Comparison of ENCODE assay signal across 8 mouse cellular contexts in genomic region chr4:46038591-46038891, GRCm38 (mm10). TPM values are rescaled to one million over a fixed set of nuclear protein-coding genes. Genes with fewer than 3 reads are reported as not detected.
A peak's percentile ranks its signal among the peaks of the same experiment; 100 is the strongest.
DNase-seq lines count a peak whose midpoint lies in the region; ATAC-seq and TF ChIP-seq lines count a peak whose summit lies in the region.

No protein-coding gene starts in this region.

- DNase-seq in heart, postnatal 10 days: no peak
- no peak for DNase-seq in intestine, embryonic 14.5 days (ENCODE audit: low spot score)
- DNase-seq in midbrain, embryonic 14.5 days: no peak
- DNase-seq in right cerebral cortex, adult 2 months (ENCODE audit: low spot score in 2 of 2): no peak
- DNase-seq in adrenal gland, adult 18-20 months (ENCODE audit: low spot score in 2 of 2): no peak
- no peak for DNase-seq in spleen, postnatal 14 days (ENCODE audit: low spot score in 2 of 2)

- TF ChIP-seq POLR2A in cortical plate, adult 2 months (IDR thresholded peaks at IDR 0.05; ENCODE audit: extremely low read depth, insufficient read depth, low read length): no peak

- H3K27ac ChIP-seq in heart, embryonic 16.5 days (ENCODE audit: low read length): peak overlapping the region; percentile 97
- peak overlapping the region; percentile 26; the same call in 1 of the 2 replicates for H3K27ac ChIP-seq in cortical plate, adult 2 months (ENCODE audit: insufficient read depth, low read length)
- no peak overlapping the region for H3K27ac ChIP-seq in intestine, embryonic 14.5 days (ENCODE audit: low read depth)
- H3K27ac ChIP-seq in midbrain, embryonic 14.5 days (replicated peaks; ENCODE audit: low read depth, low read length): no peak overlapping the region

- no peak for TF ChIP-seq CTCF in cortical plate, adult 2 months (IDR thresholded peaks at IDR 0.05; ENCODE audit: extremely low read depth, insufficient read depth, low read length)

- no peaks in the 10 kb centered on the region for H3K36me3 ChIP-seq in heart, embryonic 16.5 days (ENCODE audit: control insufficient read depth, insufficient read depth)
- no peaks in the 10 kb centered on the region for H3K36me3 ChIP-seq in intestine, embryonic 14.5 days (ENCODE audit: control insufficient read depth, insufficient read depth, low read length)
- no peaks in the 10 kb centered on the region for H3K36me3 ChIP-seq in midbrain, embryonic 14.5 days (ENCODE audit: control insufficient read depth, insufficient read depth, low read length)

- H3K4me3 ChIP-seq in heart, embryonic 16.5 days (ENCODE audit: low read length): peak overlapping the region; percentile 85
- H3K4me3 ChIP-seq in cortical plate, adult 2 months (ENCODE audit: insufficient read depth, low read length): peak overlapping the region; percentile 77
- peak overlapping the region; percentile 48 for H3K4me3 ChIP-seq in intestine, embryonic 14.5 days (ENCODE audit: low read depth, low read length)
- peak overlapping the region; percentile 50 for H3K4me3 ChIP-seq in midbrain, embryonic 14.5 days (replicated peaks; ENCODE audit: low read depth, low read length)

- peak overlapping the region; percentile 83 for H3K4me2 ChIP-seq in heart, embryonic 16.5 days (ENCODE audit: low read depth, low read length)
- peak overlapping the region; percentile 98 for H3K4me2 ChIP-seq in intestine, embryonic 14.5 days (ENCODE audit: low read length)
- peak overlapping the region; percentile 98 for H3K4me2 ChIP-seq in midbrain, embryonic 14.5 days (ENCODE audit: low read length)

- 4% methylated on average over 12 of the region's 12 CpGs for WGBS in heart, embryonic 16.5 days
- 8% methylated on average over 12 of the region's 12 CpGs for WGBS in intestine, embryonic 14.5 days
- 10% methylated on average over 12 of the region's 12 CpGs for WGBS in midbrain, embryonic 14.5 days

- H3K9ac ChIP-seq in heart, embryonic 16.5 days (ENCODE audit: low read length): peak overlapping the region; percentile 90
- H3K9ac ChIP-seq in intestine, embryonic 14.5 days (ENCODE audit: low read length): peak overlapping the region; percentile 38; the same call in 1 of the 2 replicates
- peak overlapping the region; percentile 55; the same call in 1 of the 2 replicates for H3K9ac ChIP-seq in midbrain, embryonic 14.5 days (replicated peaks; ENCODE audit: low read length)

- peaks cover 7% of the 10 kb centered on the region; the same call in 1 of the 2 replicates for H3K27me3 ChIP-seq in heart, embryonic 16.5 days (ENCODE audit: control insufficient read depth, insufficient read depth, low read length)
- peaks cover 47% of the 10 kb centered on the region for H3K27me3 ChIP-seq in intestine, embryonic 14.5 days (replicated peaks; ENCODE audit: control insufficient read depth, insufficient read depth, low read length)
- peaks cover 33% of the 10 kb centered on the region for H3K27me3 ChIP-seq in midbrain, embryonic 14.5 days (ENCODE audit: control insufficient read depth, insufficient read depth, low read length)

- intact Hi-C loops in heart, postnatal 10 days (cut with DNase I): no loop called here

- no peak for ATAC-seq in heart, embryonic 16.5 days (replicated peaks; ENCODE audit: extremely low read depth, insufficient read depth, low FRiP score)
- ATAC-seq in intestine, embryonic 14.5 days (replicated peaks; ENCODE audit: low FRiP score, low TSS enrichment, low read depth): no peak
- no peak for ATAC-seq in midbrain, embryonic 14.5 days (ENCODE audit: low FRiP score, low TSS enrichment)

- H3K4me1 ChIP-seq in heart, embryonic 16.5 days (ENCODE audit: control insufficient read depth, insufficient read depth, low read length): peaks cover 38% of the 10 kb centered on the region
- H3K4me1 ChIP-seq in cortical plate, adult 2 months (ENCODE audit: control insufficient read depth, insufficient read depth, low read length): peaks cover 6% of the 10 kb centered on the region
- peaks cover 4% of the 10 kb centered on the region; the same call in 1 of the 2 replicates for H3K4me1 ChIP-seq in intestine, embryonic 14.5 days (replicated peaks; ENCODE audit: control insufficient read depth, insufficient read depth, low read length)
- peaks cover 15% of the 10 kb centered on the region for H3K4me1 ChIP-seq in midbrain, embryonic 14.5 days (ENCODE audit: control insufficient read depth, insufficient read depth, low read length)

- no peaks in the 10 kb centered on the region for H3K9me3 ChIP-seq in heart, embryonic 16.5 days (replicated peaks; ENCODE audit: control insufficient read depth, low read length)
- H3K9me3 ChIP-seq in intestine, embryonic 14.5 days (ENCODE audit: control insufficient read depth, low read length): no peaks in the 10 kb centered on the region
- no peaks in the 10 kb centered on the region for H3K9me3 ChIP-seq in midbrain, embryonic 14.5 days (ENCODE audit: control insufficient read depth, low read length)

RNA-seq across cellular contexts. Expression of gene Tmod1, which starts 0.2 kb away (rescaled TPM):
- 202 and 217 TPM in 2 replicates for polyA plus RNA-seq in heart, embryonic 16.5 days (2015; fragmentation: Nextera tagmentation; extraction: Ambion mirVana)
- 100 to 1,000 TPM; 263 to 279 TPM for total RNA-seq in heart, postnatal 10 days (2021)
- 48.2 and 50.9 TPM in 2 replicates for polyA plus RNA-seq in cortical plate, adult 2 months (2012; rRNA removed)
- polyA plus RNA-seq in intestine, embryonic 14.5 days (2014; fragmentation: Nextera tagmentation; extraction: Ambion mirVana): 2.5 TPM in 2 replicates
- polyA plus RNA-seq in midbrain, embryonic 14.5 days (2014; fragmentation: Nextera tagmentation; extraction: Ambion mirVana): 0.53 and 0.76 TPM in 2 replicates
- 1 to 10 TPM; 4.5 to 7.9 TPM for total RNA-seq in adrenal gland, adult 18-20 months (2021)

Comparison
In these comparisons a context has a peak if more than half of its experiments do, and no peak if none do; other contexts are left out.
1. H3K27ac ChIP-seq: peak in heart, embryonic 16.5 days (single experiment) and cortical plate, adult 2 months (single experiment); none in intestine, embryonic 14.5 days (single experiment) and midbrain, embryonic 14.5 days (single experiment).
2. H3K9ac ChIP-seq: peak in every context shown above with its lines; median percentile 90 in heart, embryonic 16.5 days; 55 in midbrain, embryonic 14.5 days; 38 in intestine, embryonic 14.5 days.
3. RNA of gene Tmod1, which starts 0.2 kb away (polyA plus RNA-seq): 202 to 217 TPM in heart, embryonic 16.5 days and 48.2 to 50.9 TPM in cortical plate, adult 2 months; 2.5 TPM in intestine, embryonic 14.5 days and 0.53 to 0.76 TPM in midbrain, embryonic 14.5 days; every median in the first group is over 10 times any median in the second.
4. Peak in every context shown above with its lines, with median percentiles within 50 percentile points of each other: H3K4me2 ChIP-seq and H3K4me3 ChIP-seq.